Mouse (Mus musculus): ENCODE data around the gene Sp6. TPM values are rescaled to one million over a fixed set of nuclear protein-coding genes. Genes with fewer than 3 reads are reported as not detected.

Sp6 gene
- polyA plus RNA-seq, 2 experiments, result 0.02 TPM; not detected in 1

DNA sequence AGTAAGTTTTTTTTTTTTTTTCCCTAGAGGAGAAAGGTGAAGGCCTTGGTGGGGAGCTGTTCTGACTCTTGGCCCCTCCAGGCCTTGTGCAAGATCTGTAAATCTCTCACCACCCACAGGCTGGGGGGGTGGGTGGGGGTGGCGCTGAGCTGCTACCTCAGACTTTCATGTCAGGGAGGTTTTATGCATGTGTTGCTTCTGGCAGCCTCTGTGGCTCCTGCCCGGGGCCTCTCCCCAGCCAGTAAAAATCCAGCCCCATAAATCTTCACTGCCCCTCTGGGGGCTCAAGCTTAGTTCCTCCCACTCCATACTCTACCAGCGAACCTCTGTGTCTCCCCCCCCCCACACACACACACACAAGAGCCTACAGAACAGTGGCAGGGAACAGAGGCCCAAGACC is 26.7 kb upstream of the Sp6 start:
- WGBS (ENCODE audit: insufficient replicate concordance), result 28% methylated on average over 3 of the region's 3 CpGs
- Histone ChIP-seq H3K4me2 (ENCODE audit: low read depth) (no peak overlapping the region), H3K9me3 (ENCODE audit: control insufficient read depth, low read length) (no peaks in the 10 kb centered on the region), H3K27ac (no peak overlapping the region), H3K4me1 (replicated peaks; ENCODE audit: control insufficient read depth in 2 of 2, insufficient read depth in 2 of 2, low read length in 1 of 2) (peaks cover 0 to 2% of the 10 kb centered on the region in 2 experiments; a peak in 1 of 4 replicates), H3K4me3 (ENCODE audit: insufficient read depth in 1 of 2, low read depth in 2 of 2, low read length in 2 of 2) (no peak overlapping the region), H3K9ac (replicated peaks) (no peak overlapping the region), H3K27me3 (ENCODE audit: control insufficient read depth, insufficient read depth, low read length) (peaks cover 16% of the 10 kb centered on the region), H3K36me3 (replicated peaks; ENCODE audit: control insufficient read depth, insufficient read depth, low read depth) (no peaks in the 10 kb centered on the region)
- DNase-seq (ENCODE audit: low read depth in 3 of 3, low spot score in 3 of 3) (no peak), ATAC-seq (ENCODE audit: insufficient read depth) (no peak)
- TF ChIP-seq CTCF (IDR thresholded peaks at IDR 0.05; ENCODE audit: low read depth) (no peak), EP300 (IDR thresholded peaks at IDR 0.05; ENCODE audit: low read depth) (no peak)

DNA sequence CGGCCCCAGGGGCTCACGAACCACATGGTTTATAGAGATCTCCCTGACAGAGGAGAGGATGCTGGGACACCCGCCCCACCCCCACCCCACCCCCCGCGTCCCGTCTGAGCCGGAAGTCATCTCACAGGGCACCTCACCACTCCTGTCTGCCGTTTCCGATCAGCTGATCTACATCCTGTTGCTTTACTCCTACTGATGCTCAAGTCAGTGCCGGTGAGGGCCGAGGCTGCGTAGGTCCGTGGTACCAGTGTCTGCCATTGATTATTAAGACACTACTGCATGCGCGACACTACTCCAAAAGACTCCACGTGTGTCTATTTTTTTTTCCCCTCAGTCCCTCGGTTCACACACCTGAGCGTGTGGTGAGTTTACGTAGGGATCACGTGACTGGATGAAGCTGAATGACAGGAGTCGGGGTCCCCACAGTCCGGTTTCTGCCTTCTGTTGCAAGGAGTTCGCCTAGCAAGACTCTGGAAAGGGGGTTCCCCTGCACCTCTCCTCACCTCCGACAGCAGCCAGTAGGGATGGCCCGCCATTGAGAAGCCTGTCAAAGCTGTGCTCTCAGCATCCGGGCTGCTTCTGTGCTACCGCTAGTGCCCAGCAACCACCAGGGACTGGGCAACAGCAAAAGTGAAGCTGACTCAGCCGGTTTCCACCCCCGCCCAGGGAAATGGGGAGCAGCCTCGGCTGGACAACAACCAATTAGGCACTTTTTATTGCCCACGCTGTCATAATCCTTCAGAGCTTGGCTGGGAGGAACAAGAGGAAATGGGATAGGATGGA is 25.1 kb upstream of the Sp6 start:
- Histone ChIP-seq H3K4me2 (ENCODE audit: low read depth) (peak overlapping the region; percentile 31; the same call in 1 of the 2 replicates), H3K36me3 (replicated peaks; ENCODE audit: control insufficient read depth, insufficient read depth, low read depth) (no peaks in the 10 kb centered on the region), H3K27ac (no peak overlapping the region), H3K9me3 (ENCODE audit: control insufficient read depth, low read length) (no peaks in the 10 kb centered on the region), H3K4me1 (replicated peaks; ENCODE audit: control insufficient read depth in 2 of 2, insufficient read depth in 2 of 2, low read length in 1 of 2) (peaks cover 0 to 8% of the 10 kb centered on the region in 2 experiments; a peak in 2 of 4 replicates), H3K27me3 (ENCODE audit: control insufficient read depth, insufficient read depth, low read length) (peaks cover 16% of the 10 kb centered on the region), H3K4me3 (ENCODE audit: insufficient read depth in 1 of 2, low read depth in 2 of 2, low read length in 2 of 2) (no peak overlapping the region), H3K9ac (replicated peaks) (no peak overlapping the region)
- DNase-seq (ENCODE audit: low read depth in 3 of 3, low spot score in 3 of 3) (no peak), ATAC-seq (ENCODE audit: insufficient read depth) (peak; percentile 21; the same call in 1 of the 2 replicates)
- 6% methylated on average over 31 of the region's 31 CpGs for WGBS (ENCODE audit: insufficient replicate concordance)
- TF ChIP-seq CTCF (IDR thresholded peaks at IDR 0.05; ENCODE audit: low read depth) (no peak), EP300 (IDR thresholded peaks at IDR 0.05; ENCODE audit: low read depth) (no peak)

DNA sequence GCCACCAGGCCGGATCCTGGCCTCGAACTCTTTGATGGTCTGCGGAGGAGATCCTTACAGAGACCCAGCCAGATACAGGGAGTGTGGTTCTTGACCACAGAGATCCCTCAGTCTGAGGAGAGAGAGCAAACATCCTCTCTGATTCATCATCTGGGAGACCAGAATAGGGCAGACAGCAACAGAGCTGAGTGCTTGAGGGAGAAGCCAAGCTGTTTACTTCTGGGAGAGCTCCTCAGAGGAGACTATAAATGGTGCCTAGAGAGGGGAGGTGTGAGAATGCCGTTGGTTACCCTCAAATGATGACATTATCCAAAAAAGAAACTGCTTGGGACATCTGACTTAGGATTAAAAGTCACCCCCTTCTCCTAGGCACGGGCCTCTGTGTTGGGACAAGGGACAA is 21.7 kb upstream of the Sp6 start:
- no peak for ATAC-seq (ENCODE audit: insufficient read depth)
- WGBS (ENCODE audit: insufficient replicate concordance), result 49% methylated on average over 5 of the region's 5 CpGs
- H3K4me1 ChIP-seq (replicated peaks; ENCODE audit: control insufficient read depth in 2 of 2, insufficient read depth in 2 of 2, low read length in 1 of 2), result peaks cover 0 to 10% of the 10 kb centered on the region in 2 experiments; a peak in 2 of 4 replicates

DNA sequence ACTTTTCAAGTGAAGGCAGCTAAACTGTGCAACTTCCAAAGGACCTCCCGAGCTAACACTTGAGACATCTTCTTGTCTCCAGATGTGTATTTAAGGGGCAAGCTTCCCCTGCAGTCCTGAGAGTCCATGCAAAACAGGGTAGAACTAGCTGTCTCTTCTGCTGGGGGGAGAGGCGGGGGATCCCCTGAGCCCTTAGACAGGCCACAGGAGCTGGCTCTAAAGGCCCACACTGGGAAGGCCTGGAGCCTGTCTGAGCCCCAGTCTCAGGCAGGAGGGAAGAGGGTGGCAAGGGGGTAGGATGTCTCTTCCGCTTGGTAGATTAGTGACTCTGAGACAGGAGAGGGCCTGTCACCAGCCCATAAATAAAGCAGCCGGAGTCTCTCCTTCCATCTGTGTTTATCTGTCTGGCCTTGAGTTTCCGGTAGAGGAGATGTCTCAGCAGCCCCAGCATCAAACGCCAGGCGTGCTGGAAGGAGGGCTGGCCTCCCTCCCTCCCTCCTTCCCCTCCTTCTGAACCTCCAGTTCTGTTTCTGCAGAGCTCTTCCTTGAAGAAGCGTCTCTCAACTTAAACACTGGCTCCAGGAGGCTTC is 20.4 kb upstream of the Sp6 start:
- Histone ChIP-seq H3K36me3 (replicated peaks; ENCODE audit: control insufficient read depth, insufficient read depth, low read depth) (no peaks in the 10 kb centered on the region), H3K27me3 (ENCODE audit: control insufficient read depth, insufficient read depth, low read length) (peaks cover 24% of the 10 kb centered on the region), H3K9ac (replicated peaks) (no peak overlapping the region), H3K9me3 (ENCODE audit: control insufficient read depth, low read length) (no peaks in the 10 kb centered on the region), H3K27ac (no peak overlapping the region), H3K4me3 (ENCODE audit: insufficient read depth in 1 of 2, low read depth in 2 of 2, low read length in 2 of 2) (no peak overlapping the region), H3K4me2 (ENCODE audit: low read depth) (no peak overlapping the region), H3K4me1 (replicated peaks; ENCODE audit: control insufficient read depth in 2 of 2, insufficient read depth in 2 of 2, low read length in 1 of 2) (peaks cover 0 to 12% of the 10 kb centered on the region in 2 experiments; a peak in 2 of 4 replicates)
- TF ChIP-seq CTCF (IDR thresholded peaks at IDR 0.05; ENCODE audit: low read depth) (no peak), EP300 (IDR thresholded peaks at IDR 0.05; ENCODE audit: low read depth) (no peak)
- ATAC-seq (ENCODE audit: insufficient read depth) (peak; percentile 33; the same call in 1 of the 2 replicates), DNase-seq (ENCODE audit: low read depth in 3 of 3, low spot score in 3 of 3) (no peak)
- 20% methylated on average over 8 of the region's 8 CpGs for WGBS (ENCODE audit: insufficient replicate concordance)

More for the DNA sequence above, 21.7 kb upstream of the Sp6 start:
- TF ChIP-seq CTCF (IDR thresholded peaks at IDR 0.05; ENCODE audit: low read depth) (no peak), EP300 (IDR thresholded peaks at IDR 0.05; ENCODE audit: low read depth) (no peak)
- Histone ChIP-seq H3K36me3 (replicated peaks; ENCODE audit: control insufficient read depth, insufficient read depth, low read depth) (no peaks in the 10 kb centered on the region), H3K9me3 (ENCODE audit: control insufficient read depth, low read length) (no peaks in the 10 kb centered on the region), H3K27me3 (ENCODE audit: control insufficient read depth, insufficient read depth, low read length) (peaks cover 24% of the 10 kb centered on the region), H3K4me3 (ENCODE audit: insufficient read depth in 1 of 2, low read depth in 2 of 2, low read length in 2 of 2) (no peak overlapping the region), H3K4me2 (ENCODE audit: low read depth) (no peak overlapping the region), H3K27ac (no peak overlapping the region), H3K9ac (replicated peaks) (no peak overlapping the region)
- DNase-seq (ENCODE audit: low read depth in 3 of 3, low spot score in 3 of 3), result no peak

DNA sequence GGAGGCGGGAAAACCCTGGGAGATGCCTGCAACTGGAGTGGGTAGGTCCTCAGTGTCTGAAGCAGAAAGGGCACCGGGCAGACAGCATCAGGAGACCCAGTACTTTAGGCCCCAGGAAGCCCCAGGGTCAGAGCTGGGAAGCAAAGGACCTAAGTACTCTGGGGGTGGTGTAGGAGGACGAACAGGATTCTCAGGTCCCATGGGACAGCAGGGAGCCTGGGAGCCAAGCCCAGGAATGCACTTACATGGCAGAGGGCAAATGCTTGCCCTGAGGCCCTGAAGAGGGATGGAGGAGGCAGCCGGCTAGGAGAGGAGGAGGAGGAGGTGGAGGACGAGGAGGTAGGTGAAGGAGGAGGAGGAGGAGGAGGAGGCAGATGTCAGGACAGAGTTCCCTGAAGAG is 18.2 kb upstream of the Sp6 start:
- DNase-seq (ENCODE audit: low read depth in 3 of 3, low spot score in 3 of 3), result no peak
- H3K9me3 ChIP-seq (ENCODE audit: control insufficient read depth, low read length), result no peaks in the 10 kb centered on the region
- no peak for ATAC-seq (ENCODE audit: insufficient read depth)
- H3K4me2 ChIP-seq (ENCODE audit: low read depth), result no peak overlapping the region
- no peak overlapping the region for H3K4me3 ChIP-seq (ENCODE audit: insufficient read depth in 1 of 2, low read depth in 2 of 2, low read length in 2 of 2)
- H3K36me3 ChIP-seq (replicated peaks; ENCODE audit: control insufficient read depth, insufficient read depth, low read depth), result no peaks in the 10 kb centered on the region
- peaks cover 0 to 9% of the 10 kb centered on the region in 2 experiments; a peak in 1 of 4 replicates for H3K4me1 ChIP-seq (replicated peaks; ENCODE audit: control insufficient read depth in 2 of 2, insufficient read depth in 2 of 2, low read length in 1 of 2)
- H3K9ac ChIP-seq (replicated peaks), result no peak overlapping the region
- TF ChIP-seq EP300 (IDR thresholded peaks at IDR 0.05; ENCODE audit: low read depth) (no peak), CTCF (IDR thresholded peaks at IDR 0.05; ENCODE audit: low read depth) (no peak)
- WGBS (ENCODE audit: insufficient replicate concordance), result 50% methylated on average over 5 of the region's 5 CpGs
- H3K27ac ChIP-seq, result no peak overlapping the region
- peaks cover 31% of the 10 kb centered on the region for H3K27me3 ChIP-seq (ENCODE audit: control insufficient read depth, insufficient read depth, low read length)
